Mouse (Mus musculus): ENCODE measurements around the gene Tecta.

DNA sequence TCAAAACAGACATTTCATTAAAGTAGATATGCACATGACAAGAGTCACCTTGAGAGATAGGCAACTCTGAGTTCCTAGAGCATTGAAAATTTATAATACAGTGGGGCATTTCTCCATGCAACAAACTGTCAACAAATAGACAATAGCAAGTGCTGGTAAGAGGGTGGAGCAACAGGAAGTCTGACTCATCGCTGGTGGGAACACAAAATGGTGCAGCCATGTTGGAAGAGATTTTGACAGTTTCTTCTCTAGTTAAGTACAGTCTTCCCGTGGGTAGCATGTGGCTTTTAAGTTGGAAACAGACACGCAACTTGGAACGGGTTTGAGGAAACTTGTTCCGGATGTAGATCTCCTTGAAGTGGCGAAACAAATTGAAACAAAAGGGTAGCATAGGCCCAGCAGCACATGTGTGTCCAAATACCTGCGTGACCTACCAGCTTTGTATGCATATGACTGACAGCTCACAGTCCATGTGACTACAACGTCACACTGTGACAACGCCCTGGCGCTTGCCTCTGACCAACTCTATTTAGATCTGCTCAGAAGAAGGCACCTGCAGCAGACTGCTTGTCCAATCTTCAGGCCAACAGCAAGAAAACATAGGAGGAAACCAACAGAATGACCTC lies 103.3 kb downstream of the Tecta start:
- TF ChIP-seq CTCF (IDR thresholded peaks at IDR 0.05; ENCODE audit: control insufficient read depth, insufficient read depth, insufficient read length) (no peak), MAX (IDR thresholded peaks at IDR 0.05) (no peak), CEBPB (IDR thresholded peaks at IDR 0.05; ENCODE audit: low read depth) (no peak), FOSL1 (IDR thresholded peaks at IDR 0.05; ENCODE audit: insufficient read depth, low read length, poor library complexity, severe bottlenecking) (no peak)
